Mouse (Mus musculus) lung, postnatal 0 days (tissue): ENCODE results near the gene Tgm4. TPM values are rescaled to one million over a fixed set of nuclear protein-coding genes. Genes with fewer than 3 reads are reported as not detected.

Experiments used
- ATAC-seq: fragments of 200-750 bp; cut with Nextera tagmentation; 2 replicates; pipeline ENCODE4 v1.8.0; 2017; ENCODE audit warnings: moderate library complexity
- DNase-seq: peaks from one replicate; pipeline ENCODE4 v3.0.0-alpha.2; 2016; ENCODE audit warnings: low spot score
- H3K27ac ChIP-seq: fragments of 300-500 bp; sonication (generic); 2 replicates; pipeline ENCODE4 v1.5.1; 2014; ENCODE audit warnings: antibody characterized with exemption, mild to moderate bottlenecking, low read length, mixed read lengths
- H3K27me3 ChIP-seq: fragments of 300-500 bp; sonication (generic); replicated peaks from 2 replicates; pipeline ENCODE4 v1.6.1; 2014; ENCODE audit warnings: low read length, mixed read lengths; ENCODE audit not compliant: insufficient read depth
- H3K36me3 ChIP-seq: fragments of 300-500 bp; sonication (generic); 2 replicates; pipeline ENCODE4 v1.6.1; 2014; ENCODE audit warnings: low read length, mixed read lengths; ENCODE audit not compliant: insufficient read depth
- H3K4me1 ChIP-seq: fragments of 300-500 bp; sonication (generic); 2 replicates; pipeline ENCODE4 v1.6.1; 2014; ENCODE audit warnings: antibody characterized with exemption, low read depth, low read length, mixed read lengths; ENCODE audit not compliant: insufficient read depth
- H3K4me2 ChIP-seq: fragments of 300-500 bp; sonication (generic); replicated peaks from 2 replicates; pipeline ENCODE4 v1.6.1; 2014; ENCODE audit warnings: low read depth, mild to moderate bottlenecking, low read length, moderate library complexity, mixed read lengths
- H3K4me3 ChIP-seq: fragments of 300-500 bp; sonication (generic); 2 replicates; pipeline ENCODE4 v1.5.1; 2014; ENCODE audit warnings: low read depth, low read length
- H3K9ac ChIP-seq: fragments of 300-500 bp; sonication (generic); replicated peaks from 2 replicates; pipeline ENCODE4 v1.6.1; 2014; ENCODE audit warnings: low read depth, mild to moderate bottlenecking
- H3K9me3 ChIP-seq: fragments of 300-500 bp; sonication (generic); 2 replicates; pipeline ENCODE4 v1.6.1; 2016; ENCODE audit warnings: low read length, mixed read lengths
- CTCF ChIP-seq: IDR thresholded peaks from 2 replicates; pipeline ENCODE4 v1.5.1; 2016; ENCODE audit warnings: antibody characterized with exemption, mild to moderate bottlenecking
- EP300 ChIP-seq: IDR thresholded peaks from 2 replicates; pipeline ENCODE4 v1.6.1; 2016; ENCODE audit warnings: antibody characterized with exemption, mild to moderate bottlenecking, control low read depth
- WGBS: fragments of 180-500 bp; shearing (Covaris S2); extraction: QIAGEN DNeasy Blood & Tissue Kit; methylation state at CpG from one replicate; pipeline ENCODE4 v1.1.7; 2014; 5-methylcytosine and 5-hydroxymethylcytosine counted together
- polyA plus RNA-seq: library from polyadenylated mRNA; unstranded; fragments of >200 nt; fragmentation: Nextera tagmentation; extraction: Ambion mirVana; gene quantifications from 2 replicates; pipeline ENCODE4 v1.2.1, GENCODE M21; 2015

Gene Tgm4
- polyA plus RNA-seq, 1 experiment from 2014 or later, result 1.2 TPM

DNA sequence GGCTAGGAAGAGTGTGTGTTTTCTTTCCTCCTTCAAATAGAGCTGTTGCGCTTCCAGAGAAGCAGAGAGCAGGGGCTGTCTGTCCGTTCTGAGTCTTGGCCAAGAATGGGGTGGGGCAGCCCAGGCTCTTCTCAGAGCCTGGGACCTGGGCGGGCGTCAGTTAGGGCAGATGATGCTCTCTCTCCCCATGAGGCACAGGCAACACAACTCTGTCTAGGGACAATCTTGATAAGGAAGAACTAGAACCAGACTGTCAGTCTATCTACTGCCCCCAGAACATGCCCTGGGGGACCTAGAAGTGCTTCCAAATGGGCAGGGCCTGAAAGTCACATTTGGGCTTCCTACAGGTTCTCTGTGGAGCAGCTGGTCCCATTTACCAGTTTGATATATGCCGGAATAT is 44.6 kb downstream of the Tgm4 start:
- Histone ChIP-seq H3K9me3 (no peaks in the 10 kb centered on the region), H3K9ac (no peak overlapping the region), H3K4me1 (no peaks in the 10 kb centered on the region), H3K27me3 (no peaks in the 10 kb centered on the region), H3K4me2 (no peak overlapping the region), H3K27ac (no peak overlapping the region), H3K4me3 (no peak overlapping the region), H3K36me3 (peaks cover 40% of the 10 kb centered on the region)
- DNase-seq (no peak), ATAC-seq (no peak)
- WGBS, result 79% methylated on average over 5 of the region's 5 CpGs
- TF ChIP-seq CTCF, result no peak

DNA sequence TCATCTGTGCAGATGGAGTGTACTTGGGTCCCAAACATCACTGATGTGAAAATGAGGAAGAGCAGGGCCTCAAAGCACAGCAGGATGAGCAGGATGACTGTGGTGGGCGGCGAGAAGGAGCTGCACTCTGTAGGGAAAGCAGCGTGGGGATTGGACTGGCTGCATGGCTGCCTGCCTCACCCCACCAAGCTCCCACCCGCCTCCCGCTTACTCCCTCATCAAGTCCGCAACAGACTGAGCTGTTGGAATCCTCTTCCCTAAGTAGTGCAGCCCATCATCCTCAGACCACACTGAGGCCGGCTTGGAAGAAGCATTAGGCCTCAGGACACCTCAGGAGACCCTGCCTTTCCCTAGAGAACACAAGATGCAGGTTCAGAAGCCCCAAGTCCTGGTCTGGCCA is 45.8 kb downstream of the Tgm4 start:
- no peaks in the 10 kb centered on the region for H3K27me3 ChIP-seq
- DNase-seq (no peak), ATAC-seq (no peak)
- H3K9me3 ChIP-seq, result no peaks in the 10 kb centered on the region
- H3K27ac ChIP-seq, result no peak overlapping the region
- no peak overlapping the region for H3K4me2 ChIP-seq
- no peak overlapping the region for H3K9ac ChIP-seq
- H3K36me3 ChIP-seq, result peaks cover 40% of the 10 kb centered on the region
- no peak overlapping the region for H3K4me3 ChIP-seq
- no peak for TF ChIP-seq CTCF
- TF ChIP-seq EP300, result no peak
- 96% methylated on average over 7 of the region's 7 CpGs for WGBS
- H3K4me1 ChIP-seq, result 0 out of 2 replicates have a peak, but pooled peaks cover 3% of the 10 kb centered on the region

DNA sequence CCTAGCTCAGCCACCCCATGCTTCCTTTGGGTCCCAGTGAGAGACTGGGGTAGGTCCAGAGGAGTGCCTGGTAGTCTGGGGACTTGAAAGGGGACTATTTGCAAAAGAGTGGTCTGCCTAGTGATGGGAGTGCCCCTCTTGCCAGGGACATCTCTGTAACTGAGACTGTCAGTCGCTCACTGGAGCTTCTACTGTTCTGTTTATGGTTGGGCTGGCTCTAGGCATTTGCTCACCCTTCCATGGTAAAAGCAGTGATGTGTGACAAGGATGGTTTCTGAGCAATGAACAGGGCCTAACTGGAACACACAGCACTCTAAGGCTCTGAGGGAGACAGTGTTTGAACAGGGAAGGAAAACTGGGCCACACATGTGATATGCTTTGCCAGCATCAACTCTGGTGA is 46.3 kb downstream of the Tgm4 start:
- peaks cover 41% of the 10 kb centered on the region for H3K36me3 ChIP-seq
- TF ChIP-seq EP300, result no peak
- no peak for DNase-seq

DNA sequence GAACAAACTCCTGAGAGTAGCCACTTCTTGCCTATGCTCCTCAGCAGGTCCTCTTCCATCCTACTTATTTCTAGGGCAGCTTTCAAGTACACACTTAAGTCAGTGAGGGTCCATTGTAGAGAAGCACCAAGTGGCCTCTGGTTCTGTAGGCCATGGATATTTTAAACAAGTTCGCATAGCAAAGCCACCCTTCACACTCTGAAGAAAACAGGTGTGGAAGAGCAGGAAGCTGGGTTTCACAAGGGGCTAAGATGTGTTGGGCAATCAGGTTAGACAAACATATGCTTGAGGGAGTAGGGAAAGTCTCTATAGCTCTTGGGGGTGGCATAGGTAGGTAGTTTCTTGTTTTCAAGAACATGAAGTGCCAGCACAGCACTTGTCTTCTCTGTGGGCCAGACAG is 50.8 kb downstream of the Tgm4 start:
- TF ChIP-seq CTCF, result no peak
- TF ChIP-seq EP300, result peak; percentile 96
- Histone ChIP-seq H3K36me3 (peaks cover 54% of the 10 kb centered on the region), H3K4me3 (no peak overlapping the region), H3K9ac (no peak overlapping the region), H3K4me2 (no peak overlapping the region), H3K27ac (peak overlapping the region; percentile 87; the same call in 1 of the 2 replicates), H3K4me1 (peaks cover 6% of the 10 kb centered on the region; the same call in 1 of the 2 replicates), H3K27me3 (no peaks in the 10 kb centered on the region), H3K9me3 (no peaks in the 10 kb centered on the region)
- ATAC-seq (peak; percentile 93), DNase-seq (peak; percentile 96)
- 41% methylated on average over 1 of the region's 1 CpGs for WGBS

More for the DNA sequence above, 46.3 kb downstream of the Tgm4 start:
- H3K27ac ChIP-seq, result no peak overlapping the region
- no peak overlapping the region for H3K4me3 ChIP-seq
- no peaks in the 10 kb centered on the region for H3K27me3 ChIP-seq
- H3K9me3 ChIP-seq, result no peaks in the 10 kb centered on the region
- 0 out of 2 replicates have a peak, but pooled peaks cover 3% of the 10 kb centered on the region for H3K4me1 ChIP-seq
- H3K9ac ChIP-seq, result no peak overlapping the region
- WGBS, result 77% methylated on average over 1 of the region's 1 CpGs
- no peak for ATAC-seq
- H3K4me2 ChIP-seq, result no peak overlapping the region

DNA sequence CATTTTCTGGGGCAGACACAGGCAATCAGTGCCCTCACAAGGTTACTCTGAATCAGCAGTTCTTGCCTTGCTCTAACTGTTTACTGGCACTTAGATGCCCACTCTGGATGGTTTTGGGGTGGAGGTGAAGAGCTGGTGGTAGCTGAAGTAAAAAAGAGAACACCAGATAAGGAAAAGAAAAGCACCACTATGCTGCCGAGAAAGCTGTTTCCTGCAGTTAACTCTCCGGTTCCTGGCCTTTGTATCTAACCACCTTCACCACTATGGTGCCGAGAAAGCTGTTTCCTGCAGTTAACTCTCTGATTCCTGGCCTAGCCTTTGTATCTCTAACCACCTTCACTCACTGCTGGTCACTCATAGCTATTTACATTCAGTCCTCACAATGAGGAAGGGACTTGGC is 53.0 kb downstream of the Tgm4 start:
- Histone ChIP-seq H3K36me3 (peaks cover 46% of the 10 kb centered on the region), H3K27me3 (no peaks in the 10 kb centered on the region), H3K4me1 (peaks cover 6% of the 10 kb centered on the region; the same call in 1 of the 2 replicates), H3K4me3 (no peak overlapping the region), H3K9me3 (no peaks in the 10 kb centered on the region), H3K4me2 (no peak overlapping the region), H3K9ac (no peak overlapping the region), H3K27ac (peak overlapping the region; percentile 57; the same call in 1 of the 2 replicates)
- DNase-seq (no peak), ATAC-seq (no peak)
- 55% methylated on average over 3 of the region's 3 CpGs for WGBS
- TF ChIP-seq CTCF (no peak), EP300 (no peak)

DNA sequence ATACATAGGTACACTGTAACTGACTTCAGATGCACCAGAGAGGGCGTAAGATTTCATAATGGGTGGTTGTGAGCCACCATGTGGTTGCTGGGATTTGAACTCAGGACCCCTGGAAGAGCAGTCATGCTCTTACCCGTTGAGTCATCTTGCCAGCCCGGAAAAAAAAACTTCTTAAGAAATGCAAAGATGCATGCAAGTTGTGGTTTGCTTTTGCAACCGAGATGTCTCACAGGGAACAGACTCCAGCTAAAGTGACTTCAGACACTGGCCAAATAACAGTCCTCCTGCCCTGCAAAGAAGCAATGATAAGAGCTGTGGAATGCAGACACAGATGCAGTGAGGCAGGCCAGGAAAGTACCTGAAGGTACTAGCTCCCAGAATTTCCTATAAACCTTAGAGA is 56.3 kb downstream of the Tgm4 start:
- H3K27ac ChIP-seq, result no peak overlapping the region
- peaks cover 38% of the 10 kb centered on the region for H3K36me3 ChIP-seq
- peaks cover 3% of the 10 kb centered on the region; the same call in 1 of the 2 replicates for H3K4me1 ChIP-seq
- no peaks in the 10 kb centered on the region for H3K27me3 ChIP-seq
- no peak for ATAC-seq
- WGBS, result 66% methylated on average over 4 of the region's 4 CpGs
- H3K4me2 ChIP-seq, result no peak overlapping the region
- TF ChIP-seq EP300 (no peak), CTCF (no peak)
- H3K4me3 ChIP-seq, result no peak overlapping the region
- H3K9ac ChIP-seq, result no peak overlapping the region
- no peak for DNase-seq
- H3K9me3 ChIP-seq, result no peaks in the 10 kb centered on the region
